Mouse (Mus musculus) midbrain, embryonic 16.5 days (tissue): ENCODE results near the gene Prkce. TPM values are rescaled to one million over a fixed set of nuclear protein-coding genes. Genes with fewer than 3 reads are reported as not detected.
A peak's percentile ranks its signal among the peaks of the same experiment; 100 is the strongest.

Experiments used
- ATAC-seq: fragments of 200-750 bp; cut with Nextera tagmentation; 2 replicates; pipeline ENCODE4 v1.8.0; 2017; ENCODE audit warnings: moderate TSS enrichment
- H3K27ac ChIP-seq: fragments of 300-500 bp; sonication (generic); 2 replicates; pipeline ENCODE4 v1.5.1; 2014; ENCODE audit warnings: mild to moderate bottlenecking, low read length, mixed read lengths
- H3K27me3 ChIP-seq: fragments of 300-500 bp; sonication (generic); 2 replicates; pipeline ENCODE4 v1.6.1; 2014; ENCODE audit warnings: low read depth, low read length, mixed read lengths; ENCODE audit not compliant: control insufficient read depth, insufficient read depth
- H3K36me3 ChIP-seq: fragments of 300-500 bp; sonication (generic); 2 replicates; pipeline ENCODE4 v1.6.1; 2014; ENCODE audit warnings: mild to moderate bottlenecking, low read length, moderate library complexity, mixed read lengths; ENCODE audit not compliant: control insufficient read depth, insufficient read depth
- H3K4me1 ChIP-seq: fragments of 300-500 bp; sonication (generic); 2 replicates; pipeline ENCODE4 v1.6.1; 2014; ENCODE audit warnings: mild to moderate bottlenecking, low read length, mixed read lengths; ENCODE audit not compliant: control insufficient read depth, insufficient read depth
- H3K4me2 ChIP-seq: fragments of 300-500 bp; sonication (generic); 2 replicates; pipeline ENCODE4 v1.6.1; 2014; ENCODE audit warnings: mild to moderate bottlenecking, low read length, mixed read lengths
- H3K4me3 ChIP-seq: fragments of 300-500 bp; sonication (generic); 2 replicates; pipeline ENCODE4 v1.5.1; 2014; ENCODE audit warnings: low read depth, mild to moderate bottlenecking, low read length, moderate library complexity, mixed read lengths
- H3K9ac ChIP-seq: fragments of 300-500 bp; sonication (generic); 2 replicates; pipeline ENCODE4 v1.6.1; 2014; ENCODE audit warnings: low read depth, low read length, mixed read lengths
- H3K9me3 ChIP-seq: fragments of 300-500 bp; sonication (generic); replicated peaks from 2 replicates; pipeline ENCODE4 v1.6.1; 2014; ENCODE audit warnings: mild to moderate bottlenecking, low read length, mixed read lengths; ENCODE audit not compliant: control insufficient read depth, poor library complexity, severe bottlenecking
- WGBS: fragments of 180-500 bp; shearing (Covaris S2); extraction: QIAGEN DNeasy Blood & Tissue Kit; methylation state at CpG from one replicate; pipeline ENCODE4 v1.1.7; 2014; 5-methylcytosine and 5-hydroxymethylcytosine counted together
- polyA plus RNA-seq: library from polyadenylated mRNA; unstranded; fragments of >200 nt; fragmentation: Nextera tagmentation; extraction: Ambion mirVana; gene quantifications from 2 replicates; pipeline ENCODE4 v1.2.1, GENCODE M21; 2015

Prkce gene
- 34.8 and 41.5 TPM in 2 replicates for polyA plus RNA-seq

GRCm38 (mm10) chr17:86167320-86168230, at the start of gene Prkce:
Gene Prkce, plus strand, starts transcription at chr17:86167785.
- Histone ChIP-seq H3K4me3 (peak within 1 kb of the TSS; percentile 55), H3K36me3 (no peaks in the 10 kb centered on the region), H3K9ac (peak within 1 kb of the TSS; percentile 70), H3K4me1 (peaks cover 24% of the 10 kb centered on the region), H3K9me3 (no peaks in the 10 kb centered on the region), H3K27me3 (no peaks in the 10 kb centered on the region), H3K4me2 (peak within 1 kb of the TSS; percentile 72), H3K27ac (peak within 1 kb of the TSS; percentile 78)
- ATAC-seq = peak; percentile 70
- under 1% methylated on average over 104 of the region's 115 CpGs for WGBS

- Histone ChIP-seq H3K36me3 (peaks cover 5% of the 10 kb centered on the region; the same call in 1 of the 2 replicates), H3K4me2 (no peak overlapping the region), H3K27me3 (no peaks in the 10 kb centered on the region), H3K9ac (no peak overlapping the region), H3K4me1 (no peaks in the 10 kb centered on the region), H3K27ac (no peak overlapping the region), H3K9me3 (no peaks in the 10 kb centered on the region), H3K4me3 (no peak overlapping the region)
- no peak for ATAC-seq
- WGBS = 95% methylated on average over 3 of the region's 3 CpGs
Measured at GRCm38 (mm10) chr17:86123146-86123545, 44.4 kb upstream of the Prkce start.

GRCm38 (mm10) chr17:86125908-86126307, 41.7 kb upstream of the Prkce start:
- H3K4me1 ChIP-seq = no peaks in the 10 kb centered on the region
- H3K27ac ChIP-seq = no peak overlapping the region
- peaks cover 9% of the 10 kb centered on the region for H3K36me3 ChIP-seq
- no peak overlapping the region for H3K4me2 ChIP-seq
- no peak overlapping the region for H3K4me3 ChIP-seq
- H3K9ac ChIP-seq = no peak overlapping the region
- H3K9me3 ChIP-seq = no peaks in the 10 kb centered on the region
- 82% methylated on average over 5 of the region's 5 CpGs for WGBS
- H3K27me3 ChIP-seq = no peaks in the 10 kb centered on the region
- no peak for ATAC-seq

- Histone ChIP-seq H3K9me3 (no peaks in the 10 kb centered on the region), H3K4me2 (no peak overlapping the region), H3K4me3 (no peak overlapping the region), H3K36me3 (peaks cover 7% of the 10 kb centered on the region), H3K27ac (no peak overlapping the region), H3K4me1 (no peaks in the 10 kb centered on the region), H3K27me3 (no peaks in the 10 kb centered on the region), H3K9ac (no peak overlapping the region)
- ATAC-seq = no peak
- WGBS = 95% methylated on average over 5 of the region's 5 CpGs
Measured at GRCm38 (mm10) chr17:86128198-86128597, 39.4 kb upstream of the Prkce start.

- no peak overlapping the region for H3K4me3 ChIP-seq
- ATAC-seq = no peak
- no peak overlapping the region for H3K4me2 ChIP-seq
- H3K4me1 ChIP-seq = no peaks in the 10 kb centered on the region
- 74% methylated on average over 5 of the region's 5 CpGs for WGBS
- H3K36me3 ChIP-seq = peaks cover 18% of the 10 kb centered on the region; the same call in 1 of the 2 replicates
- H3K9me3 ChIP-seq = no peaks in the 10 kb centered on the region
- H3K9ac ChIP-seq = no peak overlapping the region
- H3K27ac ChIP-seq = no peak overlapping the region
- no peaks in the 10 kb centered on the region for H3K27me3 ChIP-seq
Measured at GRCm38 (mm10) chr17:86132534-86132933, 35.1 kb upstream of the Prkce start.

- Histone ChIP-seq H3K4me1 (no peaks in the 10 kb centered on the region), H3K9me3 (no peaks in the 10 kb centered on the region), H3K9ac (no peak overlapping the region), H3K4me3 (no peak overlapping the region), H3K36me3 (peaks cover 21% of the 10 kb centered on the region), H3K27me3 (no peaks in the 10 kb centered on the region), H3K4me2 (no peak overlapping the region), H3K27ac (no peak overlapping the region)
- ATAC-seq = no peak
- WGBS = 92% methylated on average over 6 of the region's 6 CpGs
Measured at GRCm38 (mm10) chr17:86134461-86134860, 33.1 kb upstream of the Prkce start.

- no peak overlapping the region for H3K9ac ChIP-seq
- peaks cover 21% of the 10 kb centered on the region for H3K36me3 ChIP-seq
- WGBS = 83% methylated on average over 10 of the region's 10 CpGs
- no peaks in the 10 kb centered on the region for H3K4me1 ChIP-seq
- no peak overlapping the region for H3K4me3 ChIP-seq
- H3K4me2 ChIP-seq = no peak overlapping the region
- H3K9me3 ChIP-seq = no peaks in the 10 kb centered on the region
- no peak for ATAC-seq
- H3K27me3 ChIP-seq = no peaks in the 10 kb centered on the region
- H3K27ac ChIP-seq = no peak overlapping the region
Measured at GRCm38 (mm10) chr17:86135835-86136234, 31.8 kb upstream of the Prkce start.

GRCm38 (mm10) chr17:86144537-86145078, 23.0 kb upstream of the Prkce start:
- peaks cover 8% of the 10 kb centered on the region for H3K4me1 ChIP-seq
- H3K4me2 ChIP-seq = peak overlapping the region; percentile 96
- no peaks in the 10 kb centered on the region for H3K9me3 ChIP-seq
- peak overlapping the region; percentile 59; the same call in 1 of the 2 replicates for H3K27ac ChIP-seq
- peak; percentile 87 for ATAC-seq
- H3K9ac ChIP-seq = peak overlapping the region; percentile 68
- no peaks in the 10 kb centered on the region for H3K27me3 ChIP-seq
- H3K4me3 ChIP-seq = peak overlapping the region; percentile 50
- no peaks in the 10 kb centered on the region; the same call in 1 of the 2 replicates for H3K36me3 ChIP-seq
- WGBS = under 1% methylated on average over 33 of the region's 33 CpGs
